Mouse (Mus musculus) forebrain, embryonic 10.5 days (tissue): ENCODE results near the gene Cep164. TPM values are rescaled to one million over a fixed set of nuclear protein-coding genes. Genes with fewer than 3 reads are reported as not detected.

Experiments used
- DNase-seq: peaks from one replicate; pipeline ENCODE4 v3.0.0-alpha.2; 2017; ENCODE audit warnings: low spot score; ENCODE audit errors: extremely low spot score
- H3K27ac ChIP-seq: fragments of 300-500 bp; sonication (generic); 2 replicates; pipeline ENCODE4 v1.5.1; 2016; ENCODE audit warnings: mild to moderate bottlenecking
- H3K27me3 ChIP-seq: fragments of 300-500 bp; sonication (generic); 2 replicates; pipeline ENCODE4 v1.6.1; 2016; ENCODE audit warnings: mild to moderate bottlenecking; ENCODE audit not compliant: poor library complexity, severe bottlenecking
- H3K36me3 ChIP-seq: fragments of 300-500 bp; sonication (generic); replicated peaks from 2 replicates; pipeline ENCODE4 v1.6.1; 2016; ENCODE audit warnings: mild to moderate bottlenecking, moderate library complexity
- H3K4me1 ChIP-seq: fragments of 300-500 bp; sonication (generic); 2 replicates; pipeline ENCODE4 v1.6.1; 2016
- H3K4me3 ChIP-seq: fragments of 300-500 bp; sonication (generic); 2 replicates; pipeline ENCODE4 v1.5.1; 2016; ENCODE audit warnings: mild to moderate bottlenecking, moderate library complexity
- H3K9me3 ChIP-seq: fragments of 300-500 bp; sonication (generic); 2 replicates; pipeline ENCODE4 v1.6.1; 2016; ENCODE audit warnings: mild to moderate bottlenecking, moderate library complexity
- WGBS: fragments of 180-500 bp; shearing (Covaris S2); methylation state at CpG from one replicate; pipeline ENCODE4 v1.1.7; 2016; 5-methylcytosine and 5-hydroxymethylcytosine counted together
- polyA plus RNA-seq: library from polyadenylated mRNA; unstranded; fragments of >200 nt; fragmentation: Nextera tagmentation; extraction: Ambion mirVana; gene quantifications from 2 replicates; pipeline ENCODE4 v1.2.1, GENCODE M21; 2016

Gene Cep164
- 19.3 and 20.4 TPM in 2 replicates for polyA plus RNA-seq

DNA sequence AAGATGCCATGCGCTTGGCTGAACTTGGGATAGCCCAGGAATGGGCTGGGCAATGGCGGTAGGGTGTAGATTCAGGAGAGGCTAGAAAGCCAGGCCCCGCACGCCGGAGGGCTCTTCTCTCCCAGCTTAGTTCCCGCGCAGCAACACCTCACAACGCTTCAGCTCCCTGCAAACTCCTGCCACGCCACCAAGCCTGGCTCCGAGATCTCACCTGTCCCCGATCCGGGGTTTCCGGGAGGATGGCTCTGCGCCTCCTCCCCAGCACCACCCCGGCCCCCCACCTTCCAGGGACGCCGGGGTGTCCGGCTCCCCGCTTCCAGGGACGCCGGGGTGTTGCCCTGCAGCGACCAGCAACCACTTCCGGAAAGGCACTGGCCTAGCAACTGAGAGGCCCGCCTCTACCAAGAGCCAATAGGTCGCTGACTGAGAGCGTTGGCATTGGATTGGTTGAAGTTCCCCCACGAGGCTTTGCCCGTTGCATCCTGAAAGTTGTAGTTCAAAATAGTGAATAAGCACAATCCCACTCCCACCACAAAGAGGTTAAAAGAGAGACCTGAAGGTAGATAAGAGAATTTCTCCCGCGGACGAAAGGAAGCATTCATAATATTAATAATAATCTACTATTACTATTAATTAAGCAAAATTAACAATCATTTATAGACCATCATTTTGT, at the start of gene Cep164:
TSS of gene Cep164 (minus strand) at position 401 of the 673 bp plus-strand sequence.
- WGBS = 0% methylated on average over 31 of the region's 31 CpGs
- Histone ChIP-seq H3K36me3 (peaks cover 3% of the 10 kb centered on the region), H3K9me3 (peaks cover 3% of the 10 kb centered on the region; the same call in 1 of the 2 replicates), H3K27me3 (no peaks in the 10 kb centered on the region), H3K27ac (peak within 1 kb of the TSS; percentile 90), H3K4me3 (peak within 1 kb of the TSS; percentile 82), H3K4me1 (peaks cover 25% of the 10 kb centered on the region)
- peak; percentile 90 for DNase-seq

DNA sequence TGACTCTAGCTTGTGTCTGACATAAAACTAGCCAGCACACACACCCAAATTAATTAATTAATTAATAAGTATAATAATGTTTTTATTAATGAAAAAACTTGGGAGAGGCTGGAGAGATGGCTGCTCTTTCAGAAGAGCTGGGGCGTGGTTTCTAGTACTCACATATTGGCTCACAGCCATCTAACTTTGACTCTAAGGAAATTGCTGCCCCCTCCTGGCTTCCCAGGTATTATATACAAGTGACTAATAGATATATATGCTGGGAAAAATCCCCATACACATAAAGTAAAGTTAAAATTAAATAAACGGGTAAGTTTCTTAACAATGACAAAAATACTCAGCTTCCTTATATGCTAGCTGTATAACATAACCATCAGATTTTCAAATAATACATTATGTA, 49.4 kb upstream of the Cep164 start:
- 92% methylated on average over 2 of the region's 2 CpGs for WGBS
- H3K36me3 ChIP-seq = peaks cover 87% of the 10 kb centered on the region
- DNase-seq = no peak

DNA sequence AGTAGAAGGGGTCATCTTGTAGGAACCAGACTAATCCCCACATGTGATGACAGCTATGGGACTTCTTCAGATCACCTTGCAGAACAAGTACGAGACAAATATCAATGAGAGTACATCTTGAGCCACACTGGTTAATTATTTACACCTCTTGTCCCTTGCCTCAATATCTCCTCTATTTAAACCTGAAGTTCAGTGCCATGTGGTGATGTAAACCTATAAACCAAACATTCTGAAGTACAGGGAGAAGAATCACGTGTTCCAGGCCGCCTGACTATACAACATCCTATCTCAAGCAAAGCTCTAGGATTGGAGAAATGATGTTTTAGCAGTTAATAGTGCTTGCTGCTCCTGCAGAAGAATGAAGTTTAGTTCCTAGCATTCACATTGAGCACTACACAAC, 41.8 kb upstream of the Cep164 start:
- H3K4me1 ChIP-seq = no peaks in the 10 kb centered on the region
- H3K4me3 ChIP-seq = no peak overlapping the region
- H3K27ac ChIP-seq = no peak overlapping the region
- H3K9me3 ChIP-seq = no peaks in the 10 kb centered on the region
- peaks cover 98% of the 10 kb centered on the region for H3K36me3 ChIP-seq
- WGBS = 96% methylated on average over 3 of the region's 3 CpGs
- no peaks in the 10 kb centered on the region for H3K27me3 ChIP-seq
- no peak for DNase-seq

More for the DNA sequence above, 49.4 kb upstream of the Cep164 start:
- no peaks in the 10 kb centered on the region for H3K27me3 ChIP-seq
- H3K27ac ChIP-seq = no peak overlapping the region
- no peaks in the 10 kb centered on the region for H3K4me1 ChIP-seq
- H3K9me3 ChIP-seq = no peaks in the 10 kb centered on the region
- H3K4me3 ChIP-seq = no peak overlapping the region

DNA sequence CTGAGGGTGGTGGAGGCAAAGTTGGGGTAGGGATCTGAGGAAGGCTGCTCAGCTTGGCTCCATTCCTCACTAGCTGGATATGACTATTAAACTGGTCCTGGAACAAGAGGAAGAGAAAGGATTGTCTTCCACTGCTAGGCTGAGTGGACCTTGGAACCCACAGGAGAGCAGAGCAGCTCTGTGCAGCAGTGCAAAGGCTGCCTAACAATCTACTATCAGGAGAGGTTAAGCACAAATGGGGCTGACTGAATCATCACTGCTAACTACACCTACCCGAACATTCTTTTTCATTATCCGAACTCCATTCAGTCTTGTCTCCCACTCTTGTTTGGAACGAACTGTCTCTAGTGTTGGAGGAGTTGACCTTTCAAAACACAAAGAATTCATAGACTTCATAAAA, 40.7 kb upstream of the Cep164 start:
- Histone ChIP-seq H3K27ac (no peak overlapping the region), H3K4me1 (no peaks in the 10 kb centered on the region), H3K9me3 (no peaks in the 10 kb centered on the region), H3K4me3 (no peak overlapping the region), H3K36me3 (peaks cover 98% of the 10 kb centered on the region), H3K27me3 (no peaks in the 10 kb centered on the region)
- 96% methylated on average over 3 of the region's 3 CpGs for WGBS
- no peak for DNase-seq

DNA sequence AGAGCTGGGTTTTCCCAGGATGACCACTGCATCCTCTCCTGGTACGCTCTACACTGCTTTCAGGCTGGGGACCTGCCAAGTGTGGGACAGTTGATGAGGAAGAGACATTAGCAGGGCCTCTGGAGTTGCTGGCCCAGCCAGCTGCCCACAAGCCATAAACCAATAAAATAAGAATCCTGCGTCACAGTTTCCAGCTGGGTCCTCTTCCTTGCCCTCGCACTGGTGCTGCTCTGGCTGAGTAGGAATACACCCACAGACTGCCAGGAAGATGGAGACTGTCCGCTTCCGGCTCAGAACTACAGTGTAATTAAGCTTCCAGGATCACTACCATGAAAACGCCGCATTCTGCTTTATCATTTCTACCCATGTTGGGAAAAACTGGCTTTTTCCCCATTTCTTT, 33.3 kb upstream of the Cep164 start:
- Histone ChIP-seq H3K27me3 (no peaks in the 10 kb centered on the region), H3K4me3 (no peak overlapping the region), H3K4me1 (no peaks in the 10 kb centered on the region), H3K9me3 (no peaks in the 10 kb centered on the region), H3K36me3 (peaks cover 100% of the 10 kb centered on the region), H3K27ac (no peak overlapping the region)
- WGBS = 96% methylated on average over 7 of the region's 7 CpGs
- no peak for DNase-seq

DNA sequence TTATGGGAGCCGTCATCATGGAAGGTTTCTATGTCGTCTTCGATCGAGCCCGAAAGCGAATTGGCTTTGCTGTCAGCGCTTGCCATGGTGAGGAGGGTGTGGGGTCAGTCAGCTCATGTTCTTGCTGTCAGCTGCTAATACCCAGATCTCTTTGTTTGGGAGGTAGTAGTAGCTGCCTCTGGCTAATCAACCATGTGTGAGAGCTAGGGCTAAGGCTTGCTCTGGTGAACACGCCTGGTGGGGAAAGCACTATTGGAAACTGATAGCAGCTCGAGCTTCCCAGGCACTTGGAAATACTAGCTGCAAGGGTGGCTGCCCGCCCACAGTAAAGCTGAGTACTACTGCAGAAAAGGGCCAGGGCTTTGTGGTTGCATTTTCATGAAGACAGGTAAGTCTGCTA, 30.9 kb upstream of the Cep164 start:
- Histone ChIP-seq H3K4me1 (no peaks in the 10 kb centered on the region), H3K27me3 (no peaks in the 10 kb centered on the region), H3K9me3 (no peaks in the 10 kb centered on the region), H3K36me3 (peaks cover 97% of the 10 kb centered on the region), H3K27ac (no peak overlapping the region), H3K4me3 (no peak overlapping the region)
- DNase-seq = no peak
- WGBS = 94% methylated on average over 10 of the region's 10 CpGs

DNA sequence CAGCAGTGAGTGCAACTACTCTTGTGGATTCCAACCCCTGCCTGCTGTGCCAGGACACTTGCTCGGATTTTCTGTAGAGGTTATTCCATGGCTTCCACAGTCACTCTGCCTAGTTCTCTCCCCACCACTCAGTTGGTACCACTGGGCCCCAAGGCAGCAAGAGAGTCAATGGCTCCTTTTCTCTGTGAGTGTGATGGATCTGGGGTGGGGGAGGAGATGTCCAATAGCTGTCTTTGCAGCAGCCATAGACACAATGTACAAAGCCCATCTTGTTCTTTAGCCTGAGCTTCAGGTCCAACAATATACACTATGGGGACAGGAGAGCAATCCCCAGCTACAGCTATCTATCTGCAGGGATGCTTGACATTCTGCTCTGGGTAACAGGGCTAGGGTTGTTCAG, 25.6 kb upstream of the Cep164 start:
- H3K9me3 ChIP-seq = no peaks in the 10 kb centered on the region
- H3K27ac ChIP-seq = no peak overlapping the region
- no peaks in the 10 kb centered on the region for H3K27me3 ChIP-seq
- no peak overlapping the region for H3K4me3 ChIP-seq
- peaks cover 55% of the 10 kb centered on the region for H3K36me3 ChIP-seq
- WGBS = 64% methylated on average over 1 of the region's 1 CpGs
- DNase-seq = no peak
- no peaks in the 10 kb centered on the region for H3K4me1 ChIP-seq

DNA sequence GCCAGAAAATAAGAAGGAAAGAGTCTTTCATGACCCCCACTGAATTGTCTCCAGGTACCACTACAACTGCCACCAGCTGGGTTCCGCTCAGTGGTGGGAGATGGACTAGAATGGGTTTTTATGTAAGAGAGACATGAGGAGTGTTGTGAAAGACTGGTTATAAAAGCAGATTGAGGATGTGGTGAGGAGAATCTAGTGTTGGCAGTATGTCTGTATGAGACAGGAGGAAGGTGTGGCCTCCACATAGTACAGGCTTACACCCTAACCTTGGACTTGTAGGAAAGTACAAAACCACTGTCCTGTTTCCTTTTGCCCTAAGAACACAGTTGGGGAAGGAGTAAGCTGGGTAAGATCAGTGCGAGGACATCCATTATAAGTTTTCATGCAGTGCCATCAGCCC, 25.2 kb upstream of the Cep164 start:
- 92% methylated on average over 2 of the region's 2 CpGs for whole genome bisulfite sequencing
- H3K4me1 ChIP-seq = no peaks in the 10 kb centered on the region
- H3K9me3 ChIP-seq = no peaks in the 10 kb centered on the region
- H3K36me3 ChIP-seq = peaks cover 51% of the 10 kb centered on the region
- no peaks in the 10 kb centered on the region for H3K27me3 ChIP-seq
- H3K4me3 ChIP-seq = no peak overlapping the region
- H3K27ac ChIP-seq = no peak overlapping the region
- DNase-seq = no peak

DNA sequence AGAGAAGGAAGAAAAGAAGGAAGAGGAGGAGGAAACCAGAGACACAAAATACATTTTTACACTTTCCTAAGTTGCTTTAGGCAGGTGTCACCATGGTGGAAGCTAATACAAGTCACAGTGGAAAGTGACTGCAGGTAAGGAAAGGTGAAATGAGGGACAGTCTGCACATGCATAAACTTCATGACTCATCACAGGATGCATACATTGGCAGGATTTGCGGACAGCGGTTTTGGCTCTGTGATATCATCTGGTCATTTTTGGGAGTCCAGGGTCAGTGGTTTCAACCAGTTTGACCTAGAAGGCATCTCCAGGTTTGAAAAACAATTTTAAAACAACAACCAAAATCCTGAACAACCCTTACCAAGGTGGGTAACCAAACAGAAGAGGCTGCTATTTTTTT, 23.3 kb upstream of the Cep164 start:
- Histone ChIP-seq H3K27me3 (no peaks in the 10 kb centered on the region), H3K27ac (no peak overlapping the region), H3K4me3 (no peak overlapping the region), H3K4me1 (no peaks in the 10 kb centered on the region), H3K9me3 (no peaks in the 10 kb centered on the region), H3K36me3 (peaks cover 32% of the 10 kb centered on the region)
- WGBS = 91% methylated on average over 2 of the region's 2 CpGs
- no peak for DNase-seq

DNA sequence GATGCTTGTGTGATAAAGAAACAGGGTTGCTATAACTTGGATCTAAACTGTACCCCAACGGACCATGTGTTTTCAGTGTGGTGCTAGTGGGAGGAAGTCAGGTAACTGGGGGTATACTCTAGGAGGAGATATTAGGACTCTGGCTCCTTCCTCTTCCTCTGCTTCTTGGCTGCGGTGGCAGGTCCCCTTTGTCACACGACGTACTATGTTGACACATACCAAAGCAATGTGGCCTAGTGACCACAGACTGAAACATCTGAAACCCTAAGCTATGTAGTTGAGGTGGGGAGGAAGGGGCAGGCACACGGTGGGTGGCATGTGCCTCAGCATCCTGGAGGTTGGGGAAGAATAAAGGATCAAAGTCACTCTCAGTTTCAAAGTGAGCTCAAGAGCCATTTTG, 22.8 kb upstream of the Cep164 start:
- no peak for DNase-seq
- Histone ChIP-seq H3K27me3 (no peaks in the 10 kb centered on the region), H3K27ac (no peak overlapping the region), H3K9me3 (no peaks in the 10 kb centered on the region), H3K4me1 (no peaks in the 10 kb centered on the region), H3K36me3 (peaks cover 29% of the 10 kb centered on the region), H3K4me3 (no peak overlapping the region)
- WGBS = 79% methylated on average over 5 of the region's 5 CpGs

DNA sequence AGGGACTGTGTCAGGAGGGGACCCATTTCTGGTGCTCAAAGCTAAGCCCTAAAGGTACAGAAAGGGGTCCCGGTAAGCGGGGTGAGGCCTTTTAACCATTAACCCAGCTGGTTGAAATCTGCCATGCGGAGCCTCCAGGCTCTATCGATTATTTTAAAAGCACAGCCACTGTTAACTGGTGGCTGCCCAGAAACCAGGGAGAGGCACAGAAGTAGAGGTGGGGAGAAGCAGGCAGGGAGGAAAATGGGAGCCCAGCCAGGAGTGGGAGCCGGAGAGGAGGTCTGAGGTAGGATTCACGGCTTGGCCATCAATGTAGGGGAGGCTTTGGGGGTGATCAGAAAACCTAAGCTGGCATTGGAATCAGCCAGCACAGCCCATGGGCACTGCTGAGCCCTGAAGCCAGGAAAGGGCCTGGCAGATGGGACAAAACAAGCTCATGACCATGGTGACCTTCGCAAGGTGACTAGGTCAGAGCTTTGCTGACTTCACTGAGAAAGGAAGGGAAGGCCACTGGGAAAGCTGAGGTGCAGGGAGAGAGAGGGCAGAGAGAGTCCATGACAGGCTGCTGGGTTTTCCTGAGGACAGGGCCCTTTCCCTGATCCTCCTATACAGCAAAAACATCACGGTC, 22.2 kb upstream of the Cep164 start:
- no peaks in the 10 kb centered on the region for H3K27me3 ChIP-seq
- no peaks in the 10 kb centered on the region for H3K4me1 ChIP-seq
- no peak for DNase-seq
- H3K9me3 ChIP-seq = no peaks in the 10 kb centered on the region
- 92% methylated on average over 8 of the region's 8 CpGs for WGBS
- no peak overlapping the region for H3K27ac ChIP-seq
- peaks cover 22% of the 10 kb centered on the region for H3K36me3 ChIP-seq
- no peak overlapping the region for H3K4me3 ChIP-seq

DNA sequence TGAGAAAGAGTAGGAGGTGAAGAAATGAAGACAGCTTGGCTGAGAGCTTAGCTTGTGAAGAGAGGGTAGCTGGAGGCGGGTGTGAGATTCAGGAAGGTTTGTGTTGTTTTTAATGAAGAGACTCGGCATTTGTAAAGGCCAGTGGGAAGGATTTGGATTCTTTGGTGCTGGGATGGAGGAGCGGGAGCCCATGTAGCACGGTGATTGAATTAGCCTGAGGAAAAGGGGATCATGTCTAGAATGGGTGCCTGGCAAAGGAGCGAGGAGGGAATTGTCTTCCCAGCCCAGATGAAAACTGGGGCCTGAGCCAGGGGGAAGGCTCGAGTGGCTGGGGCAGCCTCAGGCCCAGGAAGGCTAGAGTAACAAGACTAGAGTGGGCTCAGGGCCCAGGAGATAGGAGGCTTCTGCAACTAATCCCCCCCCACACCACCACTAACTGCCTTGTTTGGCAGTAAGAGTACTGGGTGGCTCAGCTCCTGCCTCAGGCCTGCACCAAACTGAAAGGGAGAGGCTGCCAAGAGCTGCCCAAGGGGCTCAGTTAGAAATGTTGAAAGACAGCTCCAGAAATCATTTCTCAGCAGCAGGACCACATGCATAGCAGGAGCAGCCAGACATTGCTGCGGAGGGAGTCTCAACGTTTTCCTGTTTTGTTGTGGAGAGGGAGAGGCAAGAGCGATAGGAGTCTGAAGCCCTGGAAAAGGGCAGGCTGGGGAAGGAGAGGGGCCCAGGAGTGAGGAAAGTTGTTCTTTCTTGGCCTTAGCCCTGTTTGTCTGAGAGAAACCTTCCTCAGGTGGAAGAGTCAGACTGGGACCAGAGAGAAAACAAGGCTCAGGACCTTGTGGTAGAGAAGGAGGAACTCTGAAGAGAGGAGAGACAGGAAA, 21.3 kb upstream of the Cep164 start:
- no peak for DNase-seq
- 74% methylated on average over 9 of the region's 9 CpGs for WGBS

More for the DNA sequence above, 21.3 kb upstream of the Cep164 start:
- H3K36me3 ChIP-seq = peaks cover 14% of the 10 kb centered on the region
- H3K27me3 ChIP-seq = no peaks in the 10 kb centered on the region
- no peak overlapping the region for H3K27ac ChIP-seq
- H3K4me3 ChIP-seq = no peak overlapping the region
- H3K4me1 ChIP-seq = peaks cover 4% of the 10 kb centered on the region; the same call in 1 of the 2 replicates
- H3K9me3 ChIP-seq = no peaks in the 10 kb centered on the region
